Mouse (Mus musculus) lung, embryonic 14.5 days (tissue): ENCODE measurements at regions not wholly inside any gene's neighbourhood (a gene's known extent, or its start where the extent isn't known, plus 50 kb on each side); places are given as distances from the start of the nearest gene placed in this dataset.

Experiments used
- ATAC-seq: fragments of 200-750 bp; cut with Nextera tagmentation; 2 replicates; pipeline ENCODE4 v1.8.0; 2017; ENCODE audit warnings: mild to moderate bottlenecking, moderate TSS enrichment, moderate library complexity; ENCODE audit not compliant: insufficient read depth
- DNase-seq: peaks from one replicate; pipeline ENCODE4 v3.0.0-alpha.2; 2015
- H3K27ac ChIP-seq: fragments of 300-500 bp; sonication (generic); 2 replicates; pipeline ENCODE4 v1.5.1; 2014; ENCODE audit warnings: low read depth, mild to moderate bottlenecking, moderate library complexity
- H3K27me3 ChIP-seq: fragments of 300-500 bp; sonication (generic); 2 replicates; pipeline ENCODE4 v1.6.1; 2014; ENCODE audit warnings: low read length, control low read depth; ENCODE audit not compliant: insufficient read depth
- H3K36me3 ChIP-seq: fragments of 300-500 bp; sonication (generic); 2 replicates; pipeline ENCODE4 v1.6.1; 2014; ENCODE audit warnings: control low read depth; ENCODE audit not compliant: insufficient read depth
- H3K4me1 ChIP-seq: fragments of 300-500 bp; sonication (generic); 2 replicates; pipeline ENCODE4 v1.6.1; 2014; ENCODE audit warnings: antibody characterized with exemption, control low read depth; ENCODE audit not compliant: insufficient read depth
- H3K4me2 ChIP-seq: fragments of 300-500 bp; sonication (generic); 2 replicates; pipeline ENCODE4 v1.6.1; 2014; ENCODE audit warnings: mild to moderate bottlenecking
- H3K4me3 ChIP-seq: fragments of 300-500 bp; sonication (generic); 2 replicates; pipeline ENCODE4 v1.5.1; 2014; ENCODE audit warnings: low read depth, low read length
- H3K9ac ChIP-seq: fragments of 300-500 bp; sonication (generic); 2 replicates; pipeline ENCODE4 v1.6.1; 2014
- H3K9me3 ChIP-seq: fragments of 300-500 bp; sonication (generic); 2 replicates; pipeline ENCODE4 v1.6.1; 2016; ENCODE audit warnings: low read depth, low read length, control low read depth
- CTCF ChIP-seq: IDR thresholded peaks from 2 replicates; pipeline ENCODE4 v1.5.1; 2016; ENCODE audit warnings: antibody characterized with exemption, low read depth
- whole genome bisulfite sequencing: fragments of 180-500 bp; shearing (Covaris S2); extraction: QIAGEN DNeasy Blood & Tissue Kit; methylation state at CpG from one replicate; pipeline ENCODE4 v1.1.7; 2014; 5-methylcytosine and 5-hydroxymethylcytosine counted together

- Histone ChIP-seq H3K9me3 (no peaks in the 10 kb centered on the region), H3K36me3 (no peaks in the 10 kb centered on the region), H3K9ac (no peak overlapping the region), H3K27me3 (no peaks in the 10 kb centered on the region), H3K4me1 (no peaks in the 10 kb centered on the region), H3K4me3 (no peak overlapping the region), H3K4me2 (no peak overlapping the region), H3K27ac (no peak overlapping the region)
- ATAC-seq, result no peak
- no peak for DNase-seq
- 13% methylated on average over 1 of the region's 1 CpGs for WGBS
- no peak for TF ChIP-seq CTCF
Measured at GRCm38 (mm10) chr15:3215201-3215600, 53.1 kb upstream of the Selenop start.
